Mouse (Mus musculus) erythroblast, embryonic 14.5 days (primary cell): Measurements from ENCODE around the gene Elavl1.

Source experiments
- GATA1 ChIP-seq: IDR thresholded peaks from 2 replicates; pipeline ENCODE4 v1.6.1; 2012; ENCODE audit warnings: low read length, inconsistent platforms, mixed read lengths
- TAL1 ChIP-seq: IDR thresholded peaks from 3 replicates; pipeline ENCODE4 v1.6.1; 2012; ENCODE audit warnings: low read length, inconsistent platforms, mixed read lengths

GRCm38 (mm10) chr8:4257350-4257749 is 67.9 kb downstream of the Elavl1 start:
- TF ChIP-seq TAL1: no peak
- TF ChIP-seq GATA1: no peak
